Mouse (Mus musculus) right cerebral cortex, postnatal 14 days (tissue): Measurements from ENCODE around the gene Gm3618.
"Not testable (repeated sequence)": the region's sequence is repeated elsewhere in the genome, so short reads cannot be mapped to it uniquely, and the experiment has no call there.

ENCODE experiments used
- DNase-seq: peaks from one replicate; pipeline ENCODE4 v3.0.0; 2022

The Gm3618 gene

GRCm38 (mm10) chr14:6343578-6343977 is at the start of gene Gm3618:
Gm3618 (minus strand) TSS chr14:6343678.
- not testable (repeated sequence) for DNase-seq

DNA sequence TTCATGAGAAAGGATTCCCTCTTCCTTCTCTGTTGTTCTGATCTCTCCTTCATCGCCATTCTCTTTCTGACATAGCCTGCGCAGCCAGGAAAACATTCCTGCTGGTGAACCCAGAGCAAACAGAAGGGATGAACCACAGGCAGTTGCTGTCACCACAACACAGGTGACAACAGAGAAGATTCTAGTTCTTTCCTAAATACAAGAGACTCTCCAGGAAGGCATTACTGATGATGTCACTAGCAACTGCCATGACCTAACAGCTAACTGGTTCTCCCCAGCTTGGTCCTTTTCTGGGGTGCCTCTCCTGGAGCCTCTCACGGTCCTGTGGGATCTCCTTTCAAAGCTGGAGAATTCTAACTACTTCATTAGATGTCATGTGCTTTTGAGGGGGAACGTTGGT is 46.7 kb upstream of the Gm3618 start, which contains the start of gene Gm16440:
Gm16440 (minus strand) TSS at position 101 of the 400 bp plus-strand sequence.
- not testable (repeated sequence) for DNase-seq

DNA sequence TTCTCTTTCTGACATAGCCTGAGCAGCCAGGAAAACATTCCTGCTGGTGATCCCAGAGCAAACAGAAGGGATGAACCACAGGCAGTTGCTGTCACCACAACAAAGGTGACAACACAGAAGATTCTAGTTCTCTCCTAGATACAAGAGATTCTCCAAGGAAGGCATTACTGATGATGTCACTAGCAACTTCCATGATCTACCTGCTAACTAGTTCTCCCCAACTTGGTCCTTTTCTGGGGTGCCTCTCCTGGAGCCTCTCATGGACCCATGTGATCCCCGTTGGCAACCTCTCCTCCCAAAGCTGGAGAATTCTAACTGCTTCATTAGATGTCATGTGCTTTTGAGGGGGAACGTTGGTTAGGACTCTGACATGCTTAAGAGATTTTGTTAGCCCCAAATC is 38.7 kb downstream of the Gm3618 start, which contains the start of gene Gm21103:
Gm21103 (minus strand) TSS at position 101 of the 400 bp plus-strand sequence.
- DNase-seq: not testable (repeated sequence)

GRCm38 (mm10) chr14:6286931-6287715 is 56.4 kb downstream of the Gm3618 start, which contains the start of gene Gm3411:
Gm3411 (minus strand) TSS chr14:6287250.
- DNase-seq: peak; percentile 18
